Mouse (Mus musculus) brown adipose tissue, adult 24 weeks (tissue): ENCODE results near the gene Gm13287. TPM values are rescaled to one million over a fixed set of nuclear protein-coding genes. Genes with fewer than 3 reads are reported as not detected.

Experiments used
- H3K27ac ChIP-seq: fragments of 200-500 bp; replicated peaks from 2 replicates; pipeline ENCODE4 v1.5.1; 2012; ENCODE audit warnings: low read depth, mild to moderate bottlenecking, low read length
- H3K4me1 ChIP-seq: fragments of 200-500 bp; 2 replicates; pipeline ENCODE4 v1.6.1; 2012; ENCODE audit warnings: low read length, mixed read lengths; ENCODE audit not compliant: control insufficient read depth, insufficient read depth, insufficient read length
- H3K4me3 ChIP-seq: fragments of 200-500 bp; 2 replicates; pipeline ENCODE4 v1.5.1; 2012; ENCODE audit warnings: low read depth, mild to moderate bottlenecking, low read length, moderate library complexity; ENCODE audit not compliant: insufficient read depth
- polyA plus RNA-seq: library from polyadenylated mRNA; stranded (reverse); fragments of >200 nt; gene quantifications from 2 replicates; pipeline ENCODE4 v1.2.4, GENCODE M21; 2012; ENCODE audit not compliant: missing spikeins, insufficient read depth, insufficient read length

Gm13287 gene
- polyA plus RNA-seq, 1 experiment, result not detected

DNA sequence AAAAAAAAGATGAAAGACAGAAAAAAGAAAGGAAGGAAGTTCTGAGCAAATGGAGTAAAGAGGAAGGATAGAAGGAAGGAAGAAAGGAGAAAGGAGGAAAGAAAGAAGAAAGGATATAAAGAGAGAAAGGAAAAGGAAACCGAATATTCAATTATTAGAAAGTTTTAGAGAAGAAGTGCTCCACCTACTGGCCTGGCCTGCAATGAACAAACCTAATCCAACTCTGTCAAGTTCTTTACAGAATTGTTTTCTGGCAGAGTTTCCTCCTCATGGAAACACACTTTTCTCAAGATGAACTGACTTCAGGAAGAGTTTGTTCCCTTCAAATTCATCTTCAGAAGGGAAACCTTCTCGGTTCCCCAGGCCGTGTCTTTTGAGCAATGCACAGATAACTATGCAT, 35.8 kb downstream of the Gm13287 start:
- Histone ChIP-seq H3K4me3 (no peak overlapping the region), H3K27ac (no peak overlapping the region), H3K4me1 (no peaks in the 10 kb centered on the region)

GRCm38 (mm10) chr4:88840058-88840457, 37.0 kb downstream of the Gm13287 start:
- Histone ChIP-seq H3K4me1 (no peaks in the 10 kb centered on the region), H3K27ac (no peak overlapping the region), H3K4me3 (no peak overlapping the region)

DNA sequence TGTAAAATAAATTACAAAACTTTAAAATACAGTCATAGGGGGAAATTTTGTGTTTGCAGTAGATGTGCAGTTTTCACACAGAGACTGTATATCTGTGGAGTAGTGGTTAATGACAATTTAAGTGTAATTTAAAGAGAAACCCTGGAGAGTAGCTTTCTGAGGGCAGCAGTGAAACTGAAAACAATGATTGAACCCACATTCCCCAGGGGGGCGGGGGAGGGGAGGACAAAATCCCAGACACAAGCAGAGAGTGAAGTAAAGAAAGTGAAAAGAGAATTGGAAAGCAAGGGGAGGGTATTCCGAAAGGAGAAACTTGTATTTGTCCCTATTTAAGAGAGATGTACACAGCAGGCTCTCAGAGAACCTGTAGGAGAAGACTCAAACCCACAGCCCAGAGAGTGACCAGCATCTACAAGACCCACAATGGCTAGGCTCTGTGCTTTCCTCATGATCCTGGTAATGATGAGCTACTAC, 38.4 kb downstream of the Gm13287 start, which contains the start of gene Ifna4:
Gene Ifna4, plus strand, starts transcription at position 424 of the 474 bp plus-strand sequence.
- Histone ChIP-seq H3K4me1 (no peaks in the 10 kb centered on the region), H3K4me3 (no peak within 1 kb of the TSS)

GRCm38 (mm10) chr4:88845334-88845733, 42.3 kb downstream of the Gm13287 start:
- H3K4me1 ChIP-seq, result no peaks in the 10 kb centered on the region
- no peak overlapping the region for H3K4me3 ChIP-seq
- H3K27ac ChIP-seq, result no peak overlapping the region

More for the DNA sequence above, 38.4 kb downstream of the Gm13287 start, which contains the start of gene Ifna4:
- no peak within 1 kb of the TSS for H3K27ac ChIP-seq

- Histone ChIP-seq H3K27ac (no peak within 1 kb of the TSS), H3K4me1 (no peaks in the 10 kb centered on the region), H3K4me3 (no peak within 1 kb of the TSS)
Observed at GRCm38 (mm10) chr4:88849698-88850097, 46.6 kb downstream of the Gm13287 start, which contains the start of gene Ifna1. Ifna1 (plus strand) TSS chr4:88850087.

DNA sequence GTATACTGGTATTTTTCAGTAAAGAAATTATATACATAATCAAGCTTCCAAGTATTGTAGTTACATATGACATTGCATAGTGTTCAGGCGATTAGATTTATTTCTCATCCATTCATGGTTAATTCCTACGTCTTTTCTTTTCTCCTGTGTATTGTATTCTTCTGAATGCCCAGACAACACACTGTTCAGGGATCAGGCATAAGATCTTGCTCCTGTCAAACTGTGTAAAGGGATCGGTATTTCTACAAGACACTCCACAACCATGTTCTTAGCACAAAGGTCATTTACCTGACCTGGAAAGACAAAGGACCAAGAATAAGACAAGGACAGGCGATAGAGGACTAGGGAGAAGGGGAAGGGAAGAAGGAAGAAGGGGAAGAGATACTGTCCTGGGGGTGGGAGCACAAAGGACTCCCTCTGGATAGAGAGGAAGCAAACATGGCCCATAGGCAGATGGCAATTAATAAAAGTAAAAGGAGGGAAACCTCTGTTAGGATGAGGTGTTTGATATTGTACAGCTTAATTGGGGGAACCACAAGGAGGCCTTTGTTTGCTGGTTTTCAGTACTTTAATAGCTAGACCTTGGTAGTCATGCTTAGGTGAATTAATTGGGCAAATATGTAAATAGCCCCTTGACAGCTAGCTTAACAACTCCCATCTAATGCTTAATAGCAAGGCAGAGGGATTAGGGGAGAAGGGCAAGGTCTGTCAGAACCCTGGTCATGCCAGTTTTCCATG, 48.1 kb downstream of the Gm13287 start:
- no peak overlapping the region for H3K27ac ChIP-seq
- H3K4me1 ChIP-seq, result no peaks in the 10 kb centered on the region
- no peak overlapping the region for H3K4me3 ChIP-seq

Other genes starting within 250 kb of the Gm13287 start
- gene Ifna15, start 245.0 kb upstream of the Gm13287 start, polyA plus RNA-seq, result not detected in 2 replicates
- not detected in 2 replicates for gene Ifna14, start 231.5 kb upstream of the Gm13287 start, polyA plus RNA-seq
- not detected in 2 replicates for gene Ifna9, start 210.9 kb upstream of the Gm13287 start, polyA plus RNA-seq
- gene Ifna12, start 199.9 kb upstream of the Gm13287 start, polyA plus RNA-seq, result not detected in 2 replicates
- gene C87499, start 168.8 kb upstream of the Gm13287 start, polyA plus RNA-seq, result not detected in 2 replicates
- gene Ifna13, start 158.8 kb upstream of the Gm13287 start, polyA plus RNA-seq, result not detected in 2 replicates
- not detected in 2 replicates for gene Ifna16, start 126.3 kb upstream of the Gm13287 start, polyA plus RNA-seq
- gene Ifna2, start 119.3 kb upstream of the Gm13287 start, polyA plus RNA-seq, result not detected in 2 replicates
- gene Ifnab, start 111.9 kb upstream of the Gm13287 start, polyA plus RNA-seq, result not detected in 2 replicates
- gene Gm26566, start 81.4 kb upstream of the Gm13287 start, polyA plus RNA-seq, result not detected in 2 replicates
- gene Klhl9, start 80.8 kb upstream of the Gm13287 start, polyA plus RNA-seq, result 37.8 and 44.9 TPM in 2 replicates
- gene Gm13271, start 48.4 kb upstream of the Gm13287 start, polyA plus RNA-seq, result not detected in 2 replicates
- gene Gm13283, start 43.1 kb upstream of the Gm13287 start, polyA plus RNA-seq, result not detected in 2 replicates
- not detected in 2 replicates for gene Gm13290, start 29.4 kb upstream of the Gm13287 start, polyA plus RNA-seq
- gene Gm13289, start 26.3 kb upstream of the Gm13287 start, polyA plus RNA-seq, result not detected in 2 replicates
- not detected in 2 replicates for gene Gm13272, start 23.4 kb upstream of the Gm13287 start, polyA plus RNA-seq
- not detected in 2 replicates for gene Ifnz, start 21.1 kb upstream of the Gm13287 start, polyA plus RNA-seq
- gene Gm13276, start 17.5 kb upstream of the Gm13287 start, polyA plus RNA-seq, result not detected in 2 replicates
- not detected in 2 replicates for gene Gm13277, start 14.6 kb upstream of the Gm13287 start, polyA plus RNA-seq
- gene Gm13278, start 11.7 kb upstream of the Gm13287 start, polyA plus RNA-seq, result not detected in 2 replicates
- not detected in 2 replicates for gene Gm13275, start 8.8 kb upstream of the Gm13287 start, polyA plus RNA-seq
- gene Gm13279, start 5.9 kb upstream of the Gm13287 start, polyA plus RNA-seq, result not detected in 2 replicates
- gene Gm13285, start 3.6 kb upstream of the Gm13287 start, polyA plus RNA-seq, result not detected in 2 replicates
- not detected in 2 replicates for gene Gm13288, start 2.3 kb downstream of the Gm13287 start, polyA plus RNA-seq
- gene Ifna7, start 13.0 kb downstream of the Gm13287 start, polyA plus RNA-seq, result not detected in 2 replicates
- not detected in 2 replicates for gene Ifna11, start 16.7 kb downstream of the Gm13287 start, polyA plus RNA-seq
- not detected in 2 replicates for gene Ifna6, start 24.2 kb downstream of the Gm13287 start, polyA plus RNA-seq
- not detected in 2 replicates for gene Ifna5, start 32.3 kb downstream of the Gm13287 start, polyA plus RNA-seq
- not detected in 2 replicates for gene Ifna4, start 38.6 kb downstream of the Gm13287 start, polyA plus RNA-seq
- not detected in 2 replicates for gene Ifna1, start 46.8 kb downstream of the Gm13287 start, polyA plus RNA-seq
- gene Ifne, start 76.9 kb downstream of the Gm13287 start, polyA plus RNA-seq, result not detected in 2 replicates